18 mouse cellular contexts compared by ENCODE assay signal in genomic region chr1:74628001-74628400, GRCm38 (mm10). TPM values are rescaled to one million over a fixed set of nuclear protein-coding genes. Genes with fewer than 3 reads are reported as not detected.
DNase-seq lines count a peak whose midpoint lies in the region; ATAC-seq and TF ChIP-seq lines count a peak whose summit lies in the region.
"Had no signal": no experiment of that assay in that cellular context is flagged by ENCODE, and none has a peak within 500 bp of the region (broad histone marks: within the 10 kb centered on the region; RNA-seq: fewer than 3 reads in every experiment).

No protein-coding gene starts in this region.

- no peak overlapping the region for H3K27ac ChIP-seq in lung, embryonic 14.5 days (ENCODE audit: low read depth)
- no peak overlapping the region; the same call in 1 of the 2 replicates for H3K27ac ChIP-seq in embryonic facial prominence, embryonic 10.5 days (replicated peaks)
- H3K27ac ChIP-seq: hindbrain, embryonic 12.5 days; liver, embryonic 14.5 days; midbrain, embryonic 12.5 days had no signal

- 29% methylated on average over 7 of the region's 7 CpGs for WGBS in lung, embryonic 14.5 days
- WGBS in lung, adult 2 months, result 51% methylated on average over 7 of the region's 7 CpGs
- WGBS in embryonic facial prominence, embryonic 10.5 days, result 34% methylated on average over 7 of the region's 7 CpGs

- H3K4me2 ChIP-seq in lung, embryonic 14.5 days, result no peak overlapping the region
- H3K4me2 ChIP-seq: hindbrain, embryonic 12.5 days; midbrain, embryonic 12.5 days had no signal

- no peak for ATAC-seq in lung, embryonic 14.5 days (ENCODE audit: insufficient read depth)
- ATAC-seq: forebrain, embryonic 16.5 days had no signal

- TF ChIP-seq POLR2A in lung, adult 2 months (IDR thresholded peaks at IDR 0.05; ENCODE audit: borderline replicate concordance, extremely low read depth, low read depth, low read length), result no peak

- peak; percentile 16 for DNase-seq in adrenal gland, postnatal 14 days
- DNase-seq in adrenal gland, postnatal 4 days (ENCODE audit: low spot score in 2 of 2), result no peak
- peak; percentile 15 for DNase-seq in lung, embryonic 14.5 days
- no peak for DNase-seq in lung, adult 2 months
- DNase-seq in embryonic facial prominence, embryonic 10.5 days (ENCODE audit: low spot score), result peak; percentile 32
- DNase-seq in yolk sac, embryonic 10.5 days (ENCODE audit: low spot score), result peak; percentile 74
- DNase-seq in Muller cell, postnatal 12 days (ENCODE audit: inconsistent ontology term), result no peak
- DNase-seq in heart, adult 8-10 months (ENCODE audit: low spot score), result no peak
- DNase-seq: adrenal gland, postnatal 25 days; cerebellum, adult 11-12 months; cerebellum, postnatal 36 days; gastrocnemius, postnatal 25 days; right cerebral cortex, postnatal 4 days had no signal

- H3K4me3 ChIP-seq in lung, embryonic 14.5 days (ENCODE audit: low read depth, low read length), result no peak overlapping the region
- H3K4me3 ChIP-seq in lung, adult 2 months (replicated peaks; ENCODE audit: extremely low read depth, low read depth, low read length), result no peak overlapping the region
- H3K4me3 ChIP-seq in embryonic facial prominence, embryonic 10.5 days, result no peak overlapping the region
- H3K4me3 ChIP-seq: hindbrain, embryonic 12.5 days; midbrain, embryonic 12.5 days had no signal

- H3K4me1 ChIP-seq in lung, embryonic 14.5 days (ENCODE audit: insufficient read depth), result no peaks in the 10 kb centered on the region
- H3K4me1 ChIP-seq in lung, adult 2 months (ENCODE audit: control insufficient read depth, insufficient read depth, low read length), result no peaks in the 10 kb centered on the region; the same call in 1 of the 2 replicates
- H3K4me1 ChIP-seq in embryonic facial prominence, embryonic 10.5 days, result peaks cover 7% of the 10 kb centered on the region; the same call in 1 of the 2 replicates
- H3K4me1 ChIP-seq: hindbrain, embryonic 12.5 days; midbrain, embryonic 12.5 days had no signal

- no peaks in the 10 kb centered on the region for H3K27me3 ChIP-seq in lung, embryonic 14.5 days (ENCODE audit: insufficient read depth, low read length)
- no peaks in the 10 kb centered on the region for H3K27me3 ChIP-seq in embryonic facial prominence, embryonic 10.5 days (replicated peaks; ENCODE audit: low read depth, poor library complexity, severe bottlenecking)
- H3K27me3 ChIP-seq: hindbrain, embryonic 12.5 days; midbrain, embryonic 12.5 days had no signal

- H3K9me3 ChIP-seq in lung, embryonic 14.5 days (ENCODE audit: low read depth, low read length), result no peaks in the 10 kb centered on the region
- no peaks in the 10 kb centered on the region for H3K9me3 ChIP-seq in embryonic facial prominence, embryonic 10.5 days
- H3K9me3 ChIP-seq: hindbrain, embryonic 12.5 days; midbrain, embryonic 12.5 days had no signal

- no peaks in the 10 kb centered on the region for H3K36me3 ChIP-seq in lung, embryonic 14.5 days (ENCODE audit: insufficient read depth)
- peaks cover 29% of the 10 kb centered on the region for H3K36me3 ChIP-seq in embryonic facial prominence, embryonic 10.5 days (replicated peaks)

- no peak for TF ChIP-seq CTCF in lung, embryonic 14.5 days (IDR thresholded peaks at IDR 0.05; ENCODE audit: low read depth)
- no peak for TF ChIP-seq CTCF in lung, adult 2 months (IDR thresholded peaks at IDR 0.05; ENCODE audit: insufficient read depth, low read length)

- no peak overlapping the region for H3K9ac ChIP-seq in lung, embryonic 14.5 days
- H3K9ac ChIP-seq: hindbrain, embryonic 12.5 days; liver, embryonic 14.5 days; midbrain, embryonic 12.5 days had no signal

RNA-seq across cellular contexts. Expression of gene Stk36, which starts 26.8 kb away (rescaled TPM):
- 3.2 and 4.5 TPM in 2 replicates for total RNA-seq in adrenal gland, postnatal 14 days (2021)
- 1 to 10 TPM; 5.1 to 6.0 TPM for total RNA-seq in adrenal gland, postnatal 4 days (2021)
- polyA plus RNA-seq in lung, embryonic 14.5 days (2014; fragmentation: Nextera tagmentation; extraction: Ambion mirVana), result 5.8 and 7.4 TPM in 2 replicates
- polyA plus RNA-seq in lung, adult 2 months (2012; rRNA removed), result 17.4 and 18.7 TPM in 2 replicates
- 12.4 and 13.1 TPM in 2 replicates for polyA plus RNA-seq in embryonic facial prominence, embryonic 10.5 days (2016; fragmentation: Nextera tagmentation; extraction: Ambion mirVana)
- 1 to 10 TPM in 1 of 4 experiments, under 1 TPM in 3; 0.63 to 1.9 (median 0.81) TPM for total RNA-seq in heart, adult 8-10 months (2022)
- total RNA-seq: monocyte, adult 5-6 weeks had no signal

RNA-seq across cellular contexts. Expression of gene Rnf25, which starts 26.8 kb away (rescaled TPM):
- total RNA-seq in adrenal gland, postnatal 14 days (2021), result 37.9 and 40.4 TPM in 2 replicates
- 10 to 100 TPM; 51.9 to 58.5 TPM for total RNA-seq in adrenal gland, postnatal 4 days (2021)
- 5.3 and 7.5 TPM in 2 replicates for polyA plus RNA-seq in lung, embryonic 14.5 days (2014; fragmentation: Nextera tagmentation; extraction: Ambion mirVana)
- 37.6 and 51.0 TPM in 2 replicates for polyA plus RNA-seq in lung, adult 2 months (2012; rRNA removed)
- 35.2 and 39.0 TPM in 2 replicates for polyA plus RNA-seq in embryonic facial prominence, embryonic 10.5 days (2016; fragmentation: Nextera tagmentation; extraction: Ambion mirVana)
- 10 to 100 TPM; 17.5 to 21.4 (median 19.2) TPM for total RNA-seq in heart, adult 8-10 months (2022)

RNA-seq across cellular contexts. Expression of gene Ttll4, which starts 33.5 kb away (rescaled TPM):
- 19.2 and 21.5 TPM in 2 replicates for total RNA-seq in adrenal gland, postnatal 14 days (2021)
- total RNA-seq in adrenal gland, postnatal 4 days (2021), result 10 to 100 TPM; 27.8 to 30.2 TPM
- 32.6 and 37.9 TPM in 2 replicates for polyA plus RNA-seq in lung, embryonic 14.5 days (2014; fragmentation: Nextera tagmentation; extraction: Ambion mirVana)
- polyA plus RNA-seq in lung, adult 2 months (2012; rRNA removed), result 13.7 and 16.1 TPM in 2 replicates
- 49.9 and 59.4 TPM in 2 replicates for polyA plus RNA-seq in embryonic facial prominence, embryonic 10.5 days (2016; fragmentation: Nextera tagmentation; extraction: Ambion mirVana)
- 10 to 100 TPM in 1 of 4 experiments, 1 to 10 TPM in 3; 8.1 to 10.5 (median 9.3) TPM for total RNA-seq in heart, adult 8-10 months (2022)

RNA-seq across cellular contexts. Expression of gene Bcs1l, which starts 39.9 kb away (rescaled TPM):
- 26.1 and 29.0 TPM in 2 replicates for total RNA-seq in adrenal gland, postnatal 14 days (2021)
- total RNA-seq in adrenal gland, postnatal 4 days (2021), result 10 to 100 TPM; 22.2 to 23.5 TPM
- 17.8 and 21.3 TPM in 2 replicates for polyA plus RNA-seq in lung, embryonic 14.5 days (2014; fragmentation: Nextera tagmentation; extraction: Ambion mirVana)
- 10.4 and 17.5 TPM in 2 replicates for polyA plus RNA-seq in lung, adult 2 months (2012; rRNA removed)
- polyA plus RNA-seq in embryonic facial prominence, embryonic 10.5 days (2016; fragmentation: Nextera tagmentation; extraction: Ambion mirVana), result 16.1 and 18.1 TPM in 2 replicates
- total RNA-seq in heart, adult 8-10 months (2022), result 10 to 100 TPM; 33.9 to 38.8 (median 35.4) TPM

RNA-seq across cellular contexts. Expression of gene Zfp142, which starts 40.0 kb away (rescaled TPM):
- 14.6 and 16.1 TPM in 2 replicates for total RNA-seq in adrenal gland, postnatal 14 days (2021)
- total RNA-seq in adrenal gland, postnatal 4 days (2021), result 10 to 100 TPM; 15.7 to 15.8 TPM
- polyA plus RNA-seq in lung, embryonic 14.5 days (2014; fragmentation: Nextera tagmentation; extraction: Ambion mirVana), result 9.9 and 11.6 TPM in 2 replicates
- 13.6 and 14.5 TPM in 2 replicates for polyA plus RNA-seq in lung, adult 2 months (2012; rRNA removed)
- 9.5 and 10.5 TPM in 2 replicates for polyA plus RNA-seq in embryonic facial prominence, embryonic 10.5 days (2016; fragmentation: Nextera tagmentation; extraction: Ambion mirVana)
- total RNA-seq in heart, adult 8-10 months (2022), result 10 to 100 TPM; 10.4 to 12.0 (median 10.9) TPM

Comparison
In these comparisons a context has a peak if more than half of its experiments do, and no peak if none do; other contexts are left out.
1. DNase-seq: peak in adrenal gland, postnatal 14 days (single experiment), lung, embryonic 14.5 days (single experiment), embryonic facial prominence, embryonic 10.5 days (single experiment) and yolk sac, embryonic 10.5 days (single experiment); none in adrenal gland, postnatal 4 days (0 of 2), lung, adult 2 months (single experiment), Muller cell, postnatal 12 days (single experiment) and heart, adult 8-10 months (single experiment).